Mouse (Mus musculus): ENCODE data around the gene Aco2.

- TF ChIP-seq EP300 (IDR thresholded peaks at IDR 0.05; ENCODE audit: low read depth) (no peak), CTCF (IDR thresholded peaks at IDR 0.05; ENCODE audit: low read depth) (no peak)
Observed at GRCm38 (mm10) chr15:81828426-81829207, 43.5 kb upstream of the Aco2 start.

All from liver, embryonic 14.5 days (tissue).